Mouse (Mus musculus) MEL (cell line): ENCODE measurements around the gene Cd37. TPM values are rescaled to one million over a fixed set of nuclear protein-coding genes. Genes with fewer than 3 reads are reported as not detected.
A peak's percentile ranks its signal among the peaks of the same experiment; 100 is the strongest.

ENCODE experiments used
- DNase-seq: peaks from one replicate; pipeline ENCODE4 v3.0.0; 2011; ENCODE audit warnings: low read depth, low spot score
- H3K27ac ChIP-seq: 2 replicates; pipeline ENCODE4 v1.5.1; 2012; ENCODE audit warnings: low read depth, mild to moderate bottlenecking, control low read depth, low read length, moderate library complexity; ENCODE audit not compliant: control insufficient read depth
- H3K27me3 ChIP-seq, 2 experiments: fragments of 150-350 bp in 1 of 2; sonication (generic) in 1 of 2; 2 replicates each; pipeline ENCODE4 v1.6.1; 2012; ENCODE audit warnings: low read length in 2 of 2, mild to moderate bottlenecking in 2 of 2, improper control_type of control experiment in 1 of 2, moderate library complexity in 1 of 2; ENCODE audit not compliant: insufficient read depth in 2 of 2, control insufficient read depth in 1 of 2
- H3K36me3 ChIP-seq, 2 experiments: 2 replicates each; pipeline ENCODE4 v1.6.1; 2012 to 2014; ENCODE audit warnings: low read length in 2 of 2, improper control_type of control experiment in 1 of 2, inconsistent platforms in 1 of 2, mild to moderate bottlenecking in 1 of 2; ENCODE audit not compliant: insufficient read depth in 2 of 2, control insufficient read depth in 1 of 2
- H3K4me1 ChIP-seq, 2 experiments: fragments of 150-350 bp in 1 of 2; sonication (generic) in 1 of 2; 2 replicates each; pipeline ENCODE4 v1.6.1; 2012; ENCODE audit warnings: low read length in 2 of 2, improper control_type of control experiment in 1 of 2, mild to moderate bottlenecking in 1 of 2; ENCODE audit not compliant: insufficient read depth in 2 of 2, control insufficient read depth in 1 of 2
- H3K4me3 ChIP-seq, 2 experiments: fragments of 150-350 bp in 1 of 2; sonication (generic) in 1 of 2; 2 replicates each; pipeline ENCODE4 v1.5.1; 2012; ENCODE audit warnings: low read depth in 2 of 2, low read length in 2 of 2, mild to moderate bottlenecking in 2 of 2, moderate library complexity in 2 of 2, control low read depth in 1 of 2, improper control_type of control experiment in 1 of 2; ENCODE audit not compliant: control insufficient read depth in 1 of 2, insufficient read depth in 1 of 2
- H3K79me2 ChIP-seq: 2 replicates; pipeline ENCODE4 v1.6.1; 2012; ENCODE audit warnings: mild to moderate bottlenecking, low read length, moderate library complexity; ENCODE audit not compliant: control insufficient read depth, poor library complexity, insufficient read depth
- H3K9ac ChIP-seq: 2 replicates; pipeline ENCODE4 v1.6.1; 2012; ENCODE audit warnings: low read depth, mild to moderate bottlenecking, control low read depth, low read length, moderate library complexity; ENCODE audit not compliant: control insufficient read depth, poor library complexity, severe bottlenecking
- H3K9me3 ChIP-seq: fragments of 150-350 bp; sonication (generic); replicated peaks from 2 replicates; pipeline ENCODE4 v1.6.1; 2012; ENCODE audit warnings: mild to moderate bottlenecking, low read length, improper control_type of control experiment, moderate library complexity; ENCODE audit not compliant: insufficient read depth
- CHD1 ChIP-seq: IDR thresholded peaks from 2 replicates; pipeline ENCODE4 v1.6.1; 2012; ENCODE audit warnings: low read depth, mild to moderate bottlenecking, inconsistent platforms, low read length, improper control_type of control experiment
- ETS1 ChIP-seq: IDR thresholded peaks from 2 replicates; pipeline ENCODE4 v1.6.1; 2012; ENCODE audit warnings: low read depth, mild to moderate bottlenecking, inconsistent platforms, low read length, improper control_type of control experiment, moderate library complexity
- GABPA ChIP-seq: IDR thresholded peaks from 2 replicates; pipeline ENCODE4 v1.6.1; 2012; ENCODE audit warnings: low read depth, mild to moderate bottlenecking, inconsistent platforms, low read length, improper control_type of control experiment, moderate library complexity
- GATA1 ChIP-seq: IDR thresholded peaks from 2 replicates; pipeline ENCODE4 v1.6.1; 2011; ENCODE audit warnings: low read depth, low read length, improper control_type of control experiment
- HCFC1 ChIP-seq: IDR thresholded peaks from 2 replicates; pipeline ENCODE4 v1.6.1; 2012; ENCODE audit warnings: low read depth, mild to moderate bottlenecking, inconsistent platforms, low read length, improper control_type of control experiment, moderate library complexity
- KAT2A ChIP-seq: conservative IDR thresholded peaks from 2 replicates; pipeline ENCODE4 v1.6.1; 2012; ENCODE audit warnings: low read depth, low read length, improper control_type of control experiment, inconsistent platforms
- MAFK ChIP-seq: IDR thresholded peaks from 2 replicates; pipeline ENCODE4 v1.6.1; 2011; ENCODE audit warnings: low read depth, mild to moderate bottlenecking, low read length, improper control_type of control experiment, borderline replicate concordance
- MAZ ChIP-seq: IDR thresholded peaks from 2 replicates; pipeline ENCODE4 v1.6.1; 2012; ENCODE audit warnings: low read depth, mild to moderate bottlenecking, inconsistent platforms, low read length, improper control_type of control experiment
- NELFE ChIP-seq: IDR thresholded peaks from 2 replicates; pipeline ENCODE4 v1.6.1; 2011; ENCODE audit warnings: low read depth, low read length, improper control_type of control experiment
- POLR2A ChIP-seq, 2 experiments: IDR thresholded peaks; 2 replicates each; pipeline ENCODE4 v1.6.1; 2011 to 2012; ENCODE audit warnings: low read length in 2 of 2, mild to moderate bottlenecking in 2 of 2, control low read depth in 1 of 2, improper control_type of control experiment in 1 of 2, low read depth in 1 of 2, moderate library complexity in 1 of 2; ENCODE audit not compliant: control insufficient read depth in 1 of 2, insufficient read depth in 1 of 2, poor library complexity in 1 of 2
- POLR2AphosphoS2 ChIP-seq: IDR thresholded peaks from 2 replicates; pipeline ENCODE4 v1.6.1; 2011; ENCODE audit warnings: low read length, improper control_type of control experiment
- POLR2AphosphoS5 ChIP-seq: IDR thresholded peaks from 2 replicates; pipeline ENCODE4 v1.6.1; 2012; ENCODE audit warnings: low read depth, borderline replicate concordance, mild to moderate bottlenecking, inconsistent platforms, low read length, moderate library complexity, mixed read lengths
- SMC3 ChIP-seq: IDR thresholded peaks from 2 replicates; pipeline ENCODE4 v1.6.1; 2011; ENCODE audit warnings: low read depth, low read length, improper control_type of control experiment
- TBP ChIP-seq: IDR thresholded peaks from 2 replicates; pipeline ENCODE4 v1.8.0; 2011; ENCODE audit warnings: low read depth, low read length, improper control_type of control experiment
- UBTF ChIP-seq: IDR thresholded peaks from 2 replicates; pipeline ENCODE4 v1.6.1; 2012; ENCODE audit warnings: low read depth, mild to moderate bottlenecking, inconsistent platforms, low read length, improper control_type of control experiment, moderate library complexity, borderline replicate concordance; ENCODE audit not compliant: insufficient read depth
- USF2 ChIP-seq, 2 experiments: IDR thresholded peaks; 2 replicates each; pipeline ENCODE4 v1.6.1; 2011 to 2012; ENCODE audit warnings: improper control_type of control experiment in 2 of 2, low read length in 2 of 2, borderline replicate concordance in 1 of 2, inconsistent platforms in 1 of 2, low read depth in 1 of 2, mild to moderate bottlenecking in 1 of 2; ENCODE audit not compliant: insufficient read depth in 1 of 2
- ZNF384 ChIP-seq: IDR thresholded peaks from 2 replicates; pipeline ENCODE4 v1.6.1; 2012; ENCODE audit warnings: low read depth, mild to moderate bottlenecking, inconsistent platforms, low read length, improper control_type of control experiment
- polyA plus RNA-seq, 2 experiments: library from polyadenylated mRNA; stranded (reverse) in 1 of 2; unstranded in 1 of 2; fragments of >175 nt in 1 of 2; fragments of >200 nt in 1 of 2; gene quantifications; 2 replicates each; pipeline versions ENCODE4 v1.2.1 to v1.2.4; 2012; ENCODE audit warnings: low replicate concordance in 2 of 2, low read depth in 1 of 2; ENCODE audit not compliant: insufficient read length in 2 of 2, insufficient read depth in 1 of 2, missing spikeins in 1 of 2
- total RNA-seq: library from RNA; depleted of rRNA; stranded (reverse); fragments of 300-350 nt; gene quantifications from 2 replicates; pipeline ENCODE4 v1.2.3, GENCODE M21; 2012

The Cd37 gene
- total and polyA plus RNA-seq, 3 experiments = 22.4 to 111 TPM; not detected in 1

DNA sequence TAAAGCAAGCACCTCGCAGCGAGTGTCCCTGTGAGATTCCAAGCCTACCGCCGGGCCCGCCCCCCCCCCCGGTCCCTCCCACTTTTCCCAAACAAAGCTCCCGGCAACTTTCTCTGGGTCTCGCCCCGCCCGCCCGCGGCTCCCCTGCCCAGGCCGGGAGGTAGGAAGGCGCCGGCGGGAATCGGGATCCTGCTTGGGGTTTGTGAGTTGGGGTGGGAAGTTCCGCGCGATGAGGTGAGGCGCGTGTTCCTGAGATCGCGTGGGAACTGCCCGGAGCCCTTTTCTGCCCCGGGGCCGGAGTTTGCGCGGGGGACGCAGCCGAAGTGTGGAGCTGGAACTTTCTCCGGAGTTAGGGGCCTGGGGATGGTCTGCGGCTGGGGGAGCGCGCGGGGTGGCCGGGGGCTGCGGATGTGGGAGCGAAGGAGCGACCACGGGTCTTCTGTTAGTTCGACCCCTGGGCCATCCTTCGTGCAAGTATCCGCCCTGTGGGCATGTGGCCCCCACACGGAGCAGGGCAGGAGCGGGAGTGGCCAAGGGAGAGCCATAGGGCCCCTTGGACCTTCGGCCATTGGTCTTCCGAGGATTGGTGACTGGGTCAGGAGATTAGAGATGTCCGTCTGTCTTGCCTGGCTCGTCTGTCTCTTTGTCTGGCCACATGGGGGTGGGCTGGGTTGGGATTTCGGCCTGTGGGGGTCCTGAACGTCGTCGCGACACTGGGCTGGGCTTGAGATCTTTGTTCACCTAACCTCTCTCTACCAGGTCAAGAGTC, 23.1 kb downstream of the Cd37 start, which contains the start of gene Tead2:
TSS of gene Tead2 (plus strand) at position 81 of the 769 bp plus-strand sequence.
- Histone ChIP-seq H3K9ac (no peak within 1 kb of the TSS), H3K79me2 (no peaks in the 10 kb centered on the region), H3K4me1 (peaks cover 10 to 26% of the 10 kb centered on the region in 2 experiments), H3K27ac (no peak within 1 kb of the TSS), H3K4me3 (no peak within 1 kb of the TSS), H3K27me3 (no peaks in the 10 kb centered on the region), H3K36me3 (peaks cover 0 to 11% of the 10 kb centered on the region in 2 experiments; a peak in 2 of 4 replicates), H3K9me3 (no peaks in the 10 kb centered on the region)
- TF ChIP-seq POLR2AphosphoS2 = no peak
- no peak for TF ChIP-seq TBP
- no peak for TF ChIP-seq MAZ
- no peak for TF ChIP-seq HCFC1
- TF ChIP-seq USF2 (IDR thresholded peaks at IDR 0.05; ENCODE audit: borderline replicate concordance in 1 of 2, insufficient read depth in 1 of 2, low read depth in 1 of 2, low read length in 2 of 2) = no peak
- no peak for TF ChIP-seq SMC3
- TF ChIP-seq GABPA = no peak
- TF ChIP-seq ZNF384 = no peak
- no peak for TF ChIP-seq ETS1
- TF ChIP-seq GATA1 = no peak
- no peak for TF ChIP-seq KAT2A
- TF ChIP-seq UBTF = no peak
- no peak for TF ChIP-seq POLR2A (IDR thresholded peaks at IDR 0.05; ENCODE audit: control insufficient read depth in 1 of 2, insufficient read depth in 1 of 2, low read depth in 1 of 2, low read length in 2 of 2, poor library complexity in 1 of 2)
- TF ChIP-seq POLR2AphosphoS5 = no peak
- TF ChIP-seq NELFE = no peak
- TF ChIP-seq MAFK = no peak
- no peak for TF ChIP-seq CHD1
- DNase-seq = no peak

DNA sequence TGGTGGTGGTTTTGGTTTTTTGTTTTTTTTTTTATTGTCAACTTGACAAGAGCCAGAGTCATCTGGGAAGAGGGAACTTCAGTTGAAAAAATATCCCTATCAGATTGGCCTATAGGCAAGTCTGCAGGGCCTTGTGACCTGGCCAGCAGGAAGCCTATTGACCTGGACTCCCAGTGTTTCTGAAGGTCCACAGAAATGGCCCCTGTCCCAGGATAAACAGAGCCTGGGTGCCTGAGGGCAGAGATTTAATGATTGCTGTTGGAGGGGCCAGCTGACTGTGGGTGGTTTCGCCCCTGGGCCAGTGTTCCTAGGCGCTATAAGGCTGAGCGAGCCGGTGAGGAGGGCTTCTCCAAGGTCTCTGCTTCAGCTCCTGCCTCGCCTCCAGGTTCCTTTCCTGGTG, 25.2 kb downstream of the Cd37 start:
- no peaks in the 10 kb centered on the region for H3K27me3 ChIP-seq
- H3K4me3 ChIP-seq = no peak overlapping the region
- peaks cover 0 to 14% of the 10 kb centered on the region in 2 experiments; a peak in 2 of 4 replicates for H3K36me3 ChIP-seq
- no peaks in the 10 kb centered on the region for H3K79me2 ChIP-seq
- H3K4me1 ChIP-seq = peaks cover 10 to 31% of the 10 kb centered on the region in 2 experiments
- no peaks in the 10 kb centered on the region for H3K9me3 ChIP-seq
- DNase-seq = no peak
- H3K27ac ChIP-seq = no peak overlapping the region
- no peak overlapping the region for H3K9ac ChIP-seq
- TF ChIP-seq ZNF384 (peak; percentile 45), POLR2AphosphoS2 (no peak)
